Mouse (Mus musculus) layer of hippocampus, postnatal 10 days (tissue): ENCODE results near the gene Gm29276. TPM values are rescaled to one million over a fixed set of nuclear protein-coding genes. Genes with fewer than 3 reads are reported as not detected.
"Not testable (repeated sequence)": the region's sequence is repeated elsewhere in the genome, so short reads cannot be mapped to it uniquely, and the experiment has no call there.

ENCODE experiments used
- DNase-seq, 2 experiments: peaks; one replicate each; pipeline ENCODE4 v3.0.0; 2021; ENCODE audit warnings: low spot score in 2 of 2
- long read RNA-seq: library from polyadenylated mRNA; stranded (forward); transcript quantifications from one replicate; pipeline ENCODE4 v2.0.0, GENCODE M21; 2023
- total RNA-seq, 2 experiments: library from RNA; stranded (reverse); gene quantifications; 2 replicates each; pipeline ENCODE4 v1.2.3; 2021

Gene Gm29276
- total RNA-seq = not detected
- long read RNA-seq = 0 reads

DNA sequence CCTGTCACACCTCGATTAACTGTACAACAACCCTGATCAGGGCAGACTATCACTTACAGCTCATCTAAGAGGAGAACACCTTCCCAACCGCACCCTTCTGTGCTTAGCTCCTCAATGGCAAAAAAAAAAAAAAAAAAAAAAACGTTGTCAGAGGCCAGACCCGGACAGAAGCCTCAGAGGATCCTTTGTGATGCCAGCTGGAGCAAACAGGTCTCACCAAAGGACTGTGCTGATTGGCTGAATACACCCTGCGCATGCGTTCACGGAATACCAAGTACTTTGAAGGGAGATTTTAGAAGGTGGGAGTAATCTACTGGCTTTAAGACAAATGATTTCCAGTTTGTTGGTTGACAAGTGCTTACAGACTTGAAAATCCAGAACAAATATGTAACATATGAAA, at the start of gene Gm29276:
Gm29276 (minus strand) TSS at position 101 of the 400 bp plus-strand sequence.
- DNase-seq = not testable (repeated sequence)
